Mouse (Mus musculus): ENCODE measurements around the gene Snapc4. TPM values are rescaled to one million over a fixed set of nuclear protein-coding genes. Genes with fewer than 3 reads are reported as not detected.

The Snapc4 gene
- total RNA-seq (2021), result 10 to 100 TPM; 58.8 to 64.6 TPM
- long read RNA-seq, full-length matches to known transcripts, result 11 of 36 reads
- long read RNA-seq, partial matches to known transcripts, result 7 of 36 reads
- long read RNA-seq, other reads (novel, unspliced or antisense), result 18 of 36 reads

GRCm38 (mm10) chr2:26380131-26380771 is at the start of gene Snapc4:
TSS of gene Snapc4 (minus strand) at chr2:26380653.
- peak; percentile 79 to 88 for DNase-seq (ENCODE audit: low spot score in 2 of 2)

GRCm38 (mm10) chr2:26429851-26430250 is 49.4 kb upstream of the Snapc4 start:
- no peak for DNase-seq (ENCODE audit: low spot score in 2 of 2)

DNA sequence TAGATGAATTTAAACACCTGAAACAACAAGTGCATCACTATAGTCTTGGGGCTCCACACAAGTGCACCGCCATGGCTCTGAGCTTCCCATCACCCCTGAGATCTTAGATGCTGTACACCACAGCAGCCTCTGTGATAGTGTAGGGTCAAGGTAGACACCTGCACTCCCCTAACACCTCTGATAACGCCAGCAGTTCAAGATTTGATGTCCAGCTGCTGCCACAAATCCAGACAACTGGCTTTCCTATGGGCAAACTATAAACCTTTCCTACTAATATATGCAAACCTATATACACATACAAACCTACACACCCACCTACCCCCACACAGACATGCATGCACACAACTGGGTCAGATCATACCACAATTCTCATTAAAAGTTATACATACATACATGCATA is 44.1 kb upstream of the Snapc4 start:
- DNase-seq (ENCODE audit: low spot score in 2 of 2), result no peak

- no peak for DNase-seq (ENCODE audit: low spot score in 2 of 2)
Observed at GRCm38 (mm10) chr2:26423086-26423485, 42.6 kb upstream of the Snapc4 start.

DNA sequence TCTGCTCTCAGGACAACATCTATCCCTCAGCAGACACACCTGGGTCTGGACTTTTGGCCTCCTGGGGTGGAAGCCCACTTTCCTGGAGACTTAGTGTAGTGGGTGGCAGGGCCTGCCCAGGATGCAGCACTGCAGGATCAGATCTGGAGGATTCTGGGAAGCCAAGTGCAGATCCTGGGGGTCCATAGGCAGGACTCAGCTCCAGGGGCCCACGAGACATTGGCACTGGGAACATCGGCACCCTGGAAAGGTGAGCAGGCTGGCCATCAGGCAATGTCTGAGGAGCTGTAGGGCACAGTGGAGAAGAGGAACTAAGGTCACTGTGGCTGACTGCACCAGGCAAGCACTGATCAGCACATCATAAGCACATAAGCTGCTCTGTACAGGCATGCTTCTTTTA is 41.5 kb upstream of the Snapc4 start:
- DNase-seq (ENCODE audit: low spot score in 2 of 2), result no peak

- DNase-seq (ENCODE audit: low spot score in 2 of 2), result no peak
Observed at GRCm38 (mm10) chr2:26418120-26418519, 37.7 kb upstream of the Snapc4 start.

GRCm38 (mm10) chr2:26417066-26417465 is 36.6 kb upstream of the Snapc4 start:
- no peak for DNase-seq (ENCODE audit: low spot score in 2 of 2)

GRCm38 (mm10) chr2:26410931-26411411 is 30.5 kb upstream of the Snapc4 start:
- DNase-seq (ENCODE audit: low spot score in 2 of 2), result no peak

DNA sequence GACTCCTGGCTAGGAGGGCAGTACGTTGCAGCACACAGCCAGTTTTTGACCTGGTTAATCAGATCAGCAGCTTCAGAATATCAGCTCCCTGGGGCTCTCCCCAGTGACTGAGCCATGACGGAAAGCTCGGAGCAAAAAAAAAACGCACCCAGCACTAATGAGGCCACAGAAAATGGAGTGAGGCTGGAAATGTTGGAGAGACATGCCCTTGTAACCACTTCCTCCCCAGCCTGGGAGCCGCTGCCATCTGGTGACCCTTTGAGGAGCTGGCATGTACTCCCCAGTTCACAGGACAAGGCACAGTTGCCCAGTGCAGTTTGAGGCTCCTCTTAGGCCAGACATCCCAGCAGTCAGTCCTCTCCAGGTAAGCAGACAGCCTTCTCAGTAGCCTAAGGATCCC is 29.6 kb upstream of the Snapc4 start:
- no peak for DNase-seq (ENCODE audit: low spot score in 2 of 2)

- DNase-seq (ENCODE audit: low spot score in 2 of 2), result no peak
Observed at GRCm38 (mm10) chr2:26409362-26409761, 28.9 kb upstream of the Snapc4 start.

DNA sequence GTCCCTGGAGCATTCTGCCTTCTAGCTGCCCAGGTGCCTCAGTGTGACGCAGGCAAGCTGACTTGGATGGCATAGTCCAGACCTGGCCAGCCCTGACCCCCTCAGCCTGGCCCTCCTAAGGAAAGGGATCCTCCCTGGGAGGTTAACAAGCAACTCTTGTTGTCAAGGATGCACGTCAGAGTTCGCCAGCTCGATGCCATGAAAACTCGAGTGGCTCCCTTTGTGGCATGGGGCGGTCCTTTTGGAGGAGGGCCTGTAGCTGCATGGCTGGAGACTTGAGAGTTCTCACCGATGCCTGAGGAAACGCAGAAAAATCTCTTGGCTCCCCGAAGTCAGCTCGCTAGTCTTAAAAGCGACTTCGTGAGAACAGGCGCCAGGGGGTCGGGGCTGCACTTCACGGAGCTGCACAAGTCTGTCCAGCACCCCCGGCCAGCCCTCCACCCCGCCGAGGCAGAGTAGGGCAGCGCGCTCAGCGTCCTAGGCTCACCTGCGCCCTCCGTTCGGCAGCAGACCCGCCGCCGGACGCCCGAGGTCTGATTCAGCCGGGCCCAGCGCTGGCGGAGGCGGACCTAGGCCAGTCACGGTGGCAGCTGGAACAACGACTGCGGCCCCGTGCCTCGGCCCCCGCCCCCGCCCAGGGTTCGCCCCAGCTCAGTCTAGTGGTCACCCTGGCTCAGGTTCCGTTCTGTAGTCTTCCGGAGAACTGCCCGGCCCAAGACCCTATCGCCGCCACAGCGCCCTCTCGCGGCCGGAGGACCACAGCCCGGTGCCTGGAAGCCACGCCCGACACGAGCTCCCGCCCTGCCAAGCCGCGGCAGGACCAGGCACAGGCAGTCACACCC is 28.3 kb upstream of the Snapc4 start, which contains the start of gene Inpp5e:
TSS of gene Inpp5e (minus strand) at position 689 of the 842 bp plus-strand sequence.
- DNase-seq (ENCODE audit: low spot score in 2 of 2), result peak; percentile 91 to 96

DNA sequence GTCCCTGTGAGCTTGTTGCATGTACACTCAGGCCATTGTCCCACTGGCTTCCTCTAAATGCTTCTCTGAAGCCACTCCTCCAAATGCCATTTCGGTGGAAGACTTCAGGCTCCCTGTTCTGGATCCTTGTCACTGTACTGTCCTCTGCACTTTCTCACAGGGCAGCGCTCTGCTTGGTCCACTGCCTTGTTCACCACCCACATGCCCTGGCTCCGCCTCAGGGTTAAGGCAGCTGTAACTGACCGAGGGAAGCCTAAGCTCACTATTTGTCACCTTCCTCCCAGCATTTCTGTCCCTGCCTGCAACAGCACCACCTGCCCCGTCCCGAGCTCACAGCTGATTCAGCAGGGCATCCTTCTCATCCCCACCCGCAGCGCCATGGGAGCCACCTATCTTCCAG is 22.9 kb upstream of the Snapc4 start:
- no peak for DNase-seq (ENCODE audit: low spot score in 2 of 2)

DNA sequence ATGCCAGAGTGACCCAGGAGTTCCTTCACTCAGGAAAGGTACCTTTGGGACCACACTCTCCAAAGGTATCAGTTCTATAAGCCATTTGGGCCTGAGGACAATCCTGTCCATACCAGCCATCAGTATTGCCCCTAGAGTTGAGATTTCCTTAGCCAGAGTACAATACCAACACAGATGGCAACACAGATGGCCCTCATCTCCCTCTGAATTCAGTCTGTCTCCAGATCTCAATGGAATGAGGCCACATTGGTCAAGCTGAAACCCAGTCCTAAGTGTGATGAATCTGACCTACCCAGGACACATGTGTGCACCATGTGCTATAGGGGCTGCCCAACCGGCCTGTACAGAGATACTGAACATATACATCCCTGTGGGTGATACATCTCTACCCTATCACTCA is 21.8 kb upstream of the Snapc4 start:
- DNase-seq (ENCODE audit: low spot score in 2 of 2), result peak in 1 of 2 experiments; percentile 40

DNA sequence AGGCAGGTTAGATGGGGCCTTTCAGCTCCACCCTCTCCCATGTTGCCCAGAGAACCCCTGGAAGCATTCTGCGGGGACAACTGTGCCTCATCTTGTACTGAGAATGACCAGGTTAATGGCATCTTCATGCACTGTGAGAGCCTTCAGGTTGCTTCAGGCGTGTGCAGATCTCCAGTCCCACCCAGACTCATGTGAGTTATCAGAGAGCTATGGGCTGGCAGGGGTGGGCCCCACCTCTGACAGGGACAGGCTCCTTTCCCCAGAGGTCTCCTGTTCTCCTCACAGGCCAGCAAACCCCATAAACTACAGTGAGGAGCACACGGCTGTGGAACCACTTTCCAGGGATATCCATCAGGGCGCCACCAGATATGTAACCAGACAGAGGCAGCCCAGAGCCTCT is 20.6 kb upstream of the Snapc4 start:
- DNase-seq (ENCODE audit: low spot score in 2 of 2), result no peak

GRCm38 (mm10) chr2:26400296-26400695 is 19.8 kb upstream of the Snapc4 start:
- no peak for DNase-seq (ENCODE audit: low spot score in 2 of 2)

GRCm38 (mm10) chr2:26399647-26400046 is 19.2 kb upstream of the Snapc4 start:
- no peak for DNase-seq (ENCODE audit: low spot score in 2 of 2)

DNA sequence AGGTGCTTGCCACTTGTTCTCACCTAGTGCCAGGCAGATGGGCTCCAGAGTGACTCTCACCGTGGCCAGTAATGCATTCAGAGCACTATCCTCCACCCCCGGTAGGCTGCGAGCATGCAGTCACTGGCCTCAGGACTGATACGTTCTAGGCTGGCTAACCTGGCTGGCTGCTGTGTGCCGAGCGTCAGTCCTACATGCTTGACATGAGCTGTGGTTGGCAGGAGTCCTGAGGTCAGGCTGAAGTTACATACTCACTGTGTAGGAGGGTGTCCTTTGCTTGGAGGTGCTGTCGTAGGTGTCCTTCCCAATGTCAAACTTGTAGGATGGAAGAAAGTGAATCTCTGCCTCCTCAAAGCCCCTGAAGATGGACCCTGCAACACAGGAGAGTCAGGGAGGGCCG is 18.5 kb upstream of the Snapc4 start:
- DNase-seq (ENCODE audit: low spot score in 2 of 2), result no peak

GRCm38 (mm10) chr2:26391617-26392016 is 11.2 kb upstream of the Snapc4 start:
- DNase-seq (ENCODE audit: low spot score in 2 of 2), result no peak

DNA sequence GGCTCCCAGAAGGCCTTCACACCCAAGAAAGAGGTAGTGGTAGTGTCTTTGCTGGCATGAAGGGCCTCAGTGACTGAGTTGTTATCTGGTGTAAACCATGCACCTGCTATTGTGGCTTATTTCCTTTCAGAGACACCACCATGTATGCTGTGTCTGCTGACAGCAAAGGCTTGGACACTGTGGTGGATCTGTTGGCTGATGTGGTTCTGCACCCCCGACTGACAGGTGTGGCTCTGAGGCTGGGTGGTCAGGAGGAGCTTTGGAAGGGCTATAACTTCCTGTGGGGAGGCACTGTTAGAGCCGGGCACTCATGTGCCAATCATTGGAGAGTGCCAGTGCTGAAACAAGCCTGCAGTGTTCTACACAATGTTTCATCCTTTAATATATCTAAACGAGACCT is 10.5 kb upstream of the Snapc4 start:
- DNase-seq (ENCODE audit: low spot score in 2 of 2), result no peak

GRCm38 (mm10) chr2:26389154-26389690 is 8.8 kb upstream of the Snapc4 start, which contains the start of the genes Entr1 and Pmpca:
TSS of gene Entr1 (minus strand) at chr2:26389316.
TSS of gene Pmpca (plus strand) at chr2:26389339.
- DNase-seq (ENCODE audit: low spot score in 2 of 2), result peak; percentile 86

- no peak for DNase-seq (ENCODE audit: low spot score in 2 of 2)
Observed at GRCm38 (mm10) chr2:26388682-26389153, 8.3 kb upstream of the Snapc4 start.

- no peak for DNase-seq (ENCODE audit: low spot score in 2 of 2)
Observed at GRCm38 (mm10) chr2:26387713-26388112, 7.3 kb upstream of the Snapc4 start.

Measured in layer of hippocampus, adult 18-20 months (tissue).